Mouse (Mus musculus) urinary bladder, postnatal 25 days (tissue): ENCODE data around the gene Galnt12.
A peak's percentile ranks its signal among the peaks of the same experiment; 100 is the strongest.

Experiments used
- DNase-seq: peaks from one replicate; pipeline ENCODE4 v3.0.0; 2022; ENCODE audit warnings: low spot score

Gene Galnt12

GRCm38 (mm10) chr4:47150806-47151205 is 59.1 kb downstream of the Galnt12 start:
- DNase-seq = no peak

DNA sequence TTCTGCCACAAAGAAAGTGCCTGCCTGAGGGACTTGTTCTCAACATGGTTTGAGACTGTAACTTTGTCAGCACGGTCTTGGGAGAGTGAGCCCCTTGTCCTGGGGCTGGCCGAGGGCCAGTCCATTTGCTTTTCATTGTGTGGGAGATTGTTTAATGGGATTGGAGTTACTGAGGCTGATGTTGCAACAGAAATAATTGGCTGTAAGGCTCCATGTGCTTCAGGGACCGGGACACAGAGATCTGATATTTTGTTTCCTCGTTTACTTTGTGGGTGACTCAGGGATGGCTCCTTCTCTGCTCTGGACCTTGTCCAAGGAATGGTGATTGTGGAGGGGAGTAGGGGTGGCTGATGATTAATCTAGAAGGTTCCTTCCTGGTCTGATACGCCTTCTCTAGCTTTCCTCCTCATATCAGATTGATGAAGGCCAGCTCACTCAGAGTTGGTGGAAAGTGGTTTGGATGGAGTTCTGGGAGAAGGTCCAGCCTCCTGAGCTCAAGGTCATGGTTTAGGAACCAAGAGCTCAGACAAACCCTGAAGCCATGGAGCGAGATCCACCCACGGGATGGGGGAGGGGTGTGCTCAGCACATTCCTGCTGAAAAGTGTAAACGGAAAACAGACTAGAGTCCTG is 60.0 kb downstream of the Galnt12 start:
- DNase-seq = peak; percentile 43

GRCm38 (mm10) chr4:47161103-47161755 is 69.5 kb downstream of the Galnt12 start:
- DNase-seq = no peak

- DNase-seq = no peak
Observed at GRCm38 (mm10) chr4:47161756-47162587, 70.3 kb downstream of the Galnt12 start.

- no peak for DNase-seq
Observed at GRCm38 (mm10) chr4:47172314-47172713, 80.6 kb downstream of the Galnt12 start.
